Mouse (Mus musculus) neutrophil, adult 59 days (primary cell): Measurements from ENCODE around the gene Artn. TPM values are rescaled to one million over a fixed set of nuclear protein-coding genes. Genes with fewer than 3 reads are reported as not detected.

ENCODE experiments used
- total RNA-seq, 2 experiments: library from RNA; stranded (reverse); gene quantifications; 1 replicate in 1 of 2; 2 replicates in 1 of 2; pipeline ENCODE4 v1.2.4; 2023

Artn gene
- total RNA-seq, result not detected

DNA sequence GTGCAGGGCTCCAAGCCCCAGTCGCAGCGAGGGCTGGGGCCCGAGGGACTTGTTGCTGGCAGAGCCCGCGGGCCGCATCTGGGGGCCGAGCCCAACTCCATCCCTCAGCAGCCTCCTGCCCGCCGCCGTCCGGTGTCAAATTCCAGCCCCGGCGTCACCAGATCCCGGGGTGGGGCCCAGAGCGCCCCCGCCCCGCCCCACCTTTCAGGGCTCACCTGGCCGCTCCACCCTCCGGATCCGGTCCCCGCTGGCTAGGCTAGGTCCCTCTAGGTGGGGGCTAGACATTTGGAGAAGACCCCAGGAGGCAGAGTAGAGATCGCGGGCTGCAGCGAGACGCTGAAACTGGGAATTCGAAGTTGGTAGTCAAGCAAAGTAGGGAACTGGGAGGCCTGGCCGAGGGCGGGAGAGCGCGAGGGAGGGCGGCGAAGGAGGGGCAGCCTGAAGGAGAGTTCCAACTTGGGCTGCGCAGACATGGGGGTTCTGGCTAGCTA, at the start of gene Artn:
Artn (minus strand) TSS at position 373 of the 491 bp plus-strand sequence.

GRCm38 (mm10) chr4:117914591-117915442, 14.7 kb downstream of the Artn start, which contains the start of gene Ipo13:
Ipo13 (minus strand) TSS chr4:117914999.

GRCm38 (mm10) chr4:117891738-117892161, 37.8 kb downstream of the Artn start, which contains the start of gene Dph2:
Dph2 (minus strand) TSS chr4:117892032.

GRCm38 (mm10) chr4:117887133-117887532, 42.4 kb downstream of the Artn start, which contains the start of gene Atp6v0b:
Atp6v0b (minus strand) TSS chr4:117887333.

GRCm38 (mm10) chr4:117882701-117883691, 46.6 kb downstream of the Artn start, which contains the start of gene B4galt2:
B4galt2 (minus strand) TSS chr4:117883487.

Other genes starting within 250 kb of the Artn start
- 10 to 100 TPM; 16.1 to 17.8 TPM for gene Dmap1, start 247.5 kb downstream of the Artn start, total RNA-seq
- not detected for gene Gm12845, start 205.4 kb downstream of the Artn start, total RNA-seq
- gene Klf17, start 164.1 kb downstream of the Artn start, total RNA-seq, result not detected
- 1 to 10 TPM; 2.2 to 4.1 TPM for gene Slc6a9, start 95.3 kb downstream of the Artn start, total RNA-seq
- not detected for gene Ccdc24, start 57.2 kb downstream of the Artn start, total RNA-seq
- gene B4galt2, start 46.3 kb downstream of the Artn start, total RNA-seq, result under 1 TPM in 1 of 2 experiments, not detected in 1; 0.26 TPM
- gene Atp6v0b, start 42.4 kb downstream of the Artn start, total RNA-seq, result 100 to 1,000 TPM; 315 to 342 TPM
- gene Dph2, start 37.7 kb downstream of the Artn start, total RNA-seq, result 1 to 10 TPM; 2.3 to 2.7 TPM
- gene Ipo13, start 14.8 kb downstream of the Artn start, total RNA-seq, result 10 to 100 TPM; 27.5 to 31.2 TPM
- gene St3gal3, start 205.2 kb upstream of the Artn start, total RNA-seq, result 1 to 10 TPM; 6.9 to 8.8 TPM